Mouse (Mus musculus) kidney, embryonic 14.5 days (tissue): ENCODE data around the gene Tpsg1. TPM values are rescaled to one million over a fixed set of nuclear protein-coding genes. Genes with fewer than 3 reads are reported as not detected.

Source experiments
- ATAC-seq: fragments of 200-750 bp; cut with Nextera tagmentation; 2 replicates; pipeline ENCODE4 v1.8.0; 2017; ENCODE audit warnings: moderate number of reproducible peaks, mild to moderate bottlenecking, moderate TSS enrichment, moderate library complexity; ENCODE audit not compliant: low FRiP score, low TSS enrichment
- H3K27ac ChIP-seq: fragments of 300-500 bp; sonication (generic); 2 replicates; pipeline ENCODE4 v1.5.1; 2014; ENCODE audit warnings: low read depth, mild to moderate bottlenecking, low read length, moderate library complexity, mixed read lengths
- H3K27me3 ChIP-seq: fragments of 300-500 bp; sonication (generic); 2 replicates; pipeline ENCODE4 v1.6.1; 2014; ENCODE audit warnings: mild to moderate bottlenecking, low read length; ENCODE audit not compliant: control insufficient read depth, insufficient read depth
- H3K36me3 ChIP-seq: fragments of 300-500 bp; sonication (generic); 2 replicates; pipeline ENCODE4 v1.6.1; 2014; ENCODE audit warnings: low read length, mixed read lengths; ENCODE audit not compliant: control insufficient read depth, insufficient read depth
- H3K4me1 ChIP-seq: fragments of 300-500 bp; sonication (generic); 2 replicates; pipeline ENCODE4 v1.6.1; 2014; ENCODE audit warnings: low read length, mixed read lengths; ENCODE audit not compliant: control insufficient read depth, insufficient read depth
- H3K4me2 ChIP-seq: fragments of 300-500 bp; sonication (generic); replicated peaks from 2 replicates; pipeline ENCODE4 v1.6.1; 2014; ENCODE audit warnings: low read depth, mild to moderate bottlenecking, low read length
- H3K4me3 ChIP-seq: fragments of 300-500 bp; sonication (generic); 2 replicates; pipeline ENCODE4 v1.5.1; 2014; ENCODE audit warnings: mild to moderate bottlenecking, low read length
- H3K9ac ChIP-seq: fragments of 300-500 bp; sonication (generic); 2 replicates; pipeline ENCODE4 v1.6.1; 2014; ENCODE audit warnings: low read depth, mild to moderate bottlenecking, low read length, moderate library complexity
- H3K9me3 ChIP-seq: fragments of 300-500 bp; sonication (generic); 2 replicates; pipeline ENCODE4 v1.6.1; 2016; ENCODE audit warnings: low read length; ENCODE audit not compliant: control insufficient read depth
- WGBS: fragments of 180-500 bp; shearing (Covaris S2); extraction: QIAGEN DNeasy Blood & Tissue Kit; methylation state at CpG from one replicate; pipeline ENCODE4 v1.1.7; 2014; 5-methylcytosine and 5-hydroxymethylcytosine counted together
- polyA plus RNA-seq: library from polyadenylated mRNA; unstranded; fragments of >200 nt; fragmentation: Nextera tagmentation; extraction: Ambion mirVana; gene quantifications from 2 replicates; pipeline ENCODE4 v1.2.1, GENCODE M21; 2014

The Tpsg1 gene
- polyA plus RNA-seq, 1 experiment from 2014 or later, result not detected

DNA sequence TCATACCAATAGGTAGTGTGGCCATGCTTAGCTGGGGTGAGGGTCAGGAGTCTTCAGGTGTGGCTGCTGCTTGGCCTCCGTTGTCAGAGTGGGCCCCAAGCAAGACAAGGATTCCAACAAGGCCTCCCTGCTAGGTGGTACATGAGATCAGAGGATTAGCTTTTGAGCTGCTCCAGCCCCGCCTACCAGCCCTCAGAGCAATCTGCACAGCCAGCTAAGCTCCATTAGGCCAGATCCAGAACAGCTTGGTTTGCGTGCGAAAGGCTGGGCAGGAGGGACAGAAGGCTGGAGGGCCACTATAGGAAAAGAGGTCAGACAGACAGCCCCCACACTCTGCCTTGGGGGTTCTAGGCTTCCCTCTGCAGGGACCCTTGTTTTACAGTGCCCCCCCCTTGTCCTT lies 32.4 kb downstream of the Tpsg1 start:
- H3K4me2 ChIP-seq, result no peak overlapping the region
- peaks cover 25% of the 10 kb centered on the region for H3K4me1 ChIP-seq
- H3K9me3 ChIP-seq, result no peaks in the 10 kb centered on the region
- no peak overlapping the region for H3K27ac ChIP-seq
- no peak for ATAC-seq
- 44% methylated on average over 4 of the region's 4 CpGs for WGBS
- H3K9ac ChIP-seq, result no peak overlapping the region
- H3K36me3 ChIP-seq, result no peaks in the 10 kb centered on the region
- no peak overlapping the region for H3K4me3 ChIP-seq
- H3K27me3 ChIP-seq, result no peaks in the 10 kb centered on the region; the same call in 1 of the 2 replicates

DNA sequence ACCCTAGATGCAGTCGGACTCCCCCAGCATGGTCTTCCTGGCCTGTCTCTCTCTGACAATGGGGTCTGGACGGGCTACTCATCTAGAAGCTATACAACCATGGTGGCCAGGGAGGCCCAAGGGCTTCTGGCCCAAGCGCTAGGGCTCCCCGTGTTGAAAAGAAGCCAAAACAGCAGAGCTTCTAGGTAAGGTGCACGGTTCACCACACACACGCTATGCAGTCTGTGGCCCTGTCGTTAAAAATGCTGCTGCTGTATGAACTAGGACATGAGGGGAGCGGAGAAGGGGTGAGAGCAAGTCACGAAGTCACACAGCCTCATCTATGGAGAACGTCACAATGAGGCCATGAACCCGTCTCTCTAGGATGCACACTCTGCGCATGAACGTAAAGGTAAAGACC lies 33.2 kb downstream of the Tpsg1 start:
- no peak overlapping the region for H3K4me2 ChIP-seq
- no peak overlapping the region for H3K9ac ChIP-seq
- no peak for ATAC-seq
- H3K4me1 ChIP-seq, result peaks cover 31% of the 10 kb centered on the region
- no peak overlapping the region for H3K4me3 ChIP-seq
- 77% methylated on average over 13 of the region's 13 CpGs for WGBS
- H3K9me3 ChIP-seq, result no peaks in the 10 kb centered on the region
- no peaks in the 10 kb centered on the region; the same call in 1 of the 2 replicates for H3K27me3 ChIP-seq
- no peak overlapping the region for H3K27ac ChIP-seq
- no peaks in the 10 kb centered on the region for H3K36me3 ChIP-seq

DNA sequence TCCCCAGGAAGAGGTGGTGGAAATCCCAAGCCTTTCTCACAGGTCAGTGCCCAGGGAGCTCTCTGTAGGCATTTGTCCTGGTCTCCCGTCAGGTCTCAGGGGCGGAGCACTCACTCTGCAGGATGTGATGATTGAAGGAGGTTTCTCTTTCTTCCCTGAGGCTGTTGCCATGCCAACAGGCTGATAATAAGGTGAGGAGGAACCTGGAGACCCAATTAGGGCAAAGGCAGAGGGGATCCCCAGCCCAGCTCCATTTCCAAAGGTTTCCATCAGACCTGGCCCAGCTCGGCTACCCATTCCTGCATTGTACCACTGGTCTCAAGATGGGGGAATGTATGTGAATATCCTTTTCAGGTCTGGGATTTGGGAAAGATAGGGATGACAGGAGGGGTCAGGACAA lies 35.1 kb downstream of the Tpsg1 start:
- Histone ChIP-seq H3K27me3 (no peaks in the 10 kb centered on the region), H3K27ac (no peak overlapping the region), H3K4me1 (peaks cover 35% of the 10 kb centered on the region), H3K9ac (no peak overlapping the region), H3K4me3 (no peak overlapping the region), H3K9me3 (no peaks in the 10 kb centered on the region), H3K36me3 (no peaks in the 10 kb centered on the region), H3K4me2 (no peak overlapping the region)
- WGBS, result 36% methylated on average over 3 of the region's 3 CpGs
- ATAC-seq, result no peak

DNA sequence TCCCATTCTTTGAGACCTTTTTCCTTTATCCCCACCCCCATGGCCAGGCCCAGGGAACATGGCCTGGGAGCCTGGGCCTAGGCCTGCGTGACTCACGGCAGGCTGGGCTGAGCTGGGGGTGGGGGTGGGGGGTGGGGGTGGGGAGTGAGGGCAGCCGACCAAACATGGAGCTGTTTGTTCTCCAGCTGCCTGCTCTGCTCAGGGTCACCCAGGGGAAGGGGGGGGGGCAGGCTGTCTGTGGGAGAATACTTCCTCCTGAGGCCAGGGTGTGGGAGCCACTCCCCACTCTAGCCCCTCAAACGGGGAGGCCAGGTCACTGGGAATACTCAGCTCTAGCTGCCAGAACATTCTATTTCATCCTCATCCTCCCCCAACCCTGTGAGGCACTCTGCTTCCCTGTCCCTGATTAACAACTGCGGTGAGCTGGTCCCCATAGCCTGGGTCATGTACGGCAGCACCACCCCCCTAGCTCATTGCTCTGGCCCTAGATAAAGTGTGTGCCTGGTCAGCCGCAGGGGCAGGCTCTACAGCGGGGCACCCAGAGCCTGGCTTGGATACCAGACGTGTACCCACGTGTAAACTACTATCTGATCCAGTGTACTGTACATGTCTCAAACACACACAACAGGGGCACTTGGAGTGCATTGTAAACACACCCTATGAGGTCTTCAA lies 36.3 kb downstream of the Tpsg1 start:
- WGBS, result 4% methylated on average over 10 of the region's 10 CpGs
- Histone ChIP-seq H3K4me2 (0 out of 2 replicates have a peak overlapping the region, but pooled peaks have one; percentile 4), H3K27ac (peak overlapping the region; percentile 38; the same call in 1 of the 2 replicates), H3K9ac (no peak overlapping the region), H3K4me3 (no peak overlapping the region), H3K9me3 (no peaks in the 10 kb centered on the region), H3K27me3 (no peaks in the 10 kb centered on the region), H3K36me3 (no peaks in the 10 kb centered on the region), H3K4me1 (peaks cover 37% of the 10 kb centered on the region)
- ATAC-seq, result peak; percentile 59; the same call in 1 of the 2 replicates

DNA sequence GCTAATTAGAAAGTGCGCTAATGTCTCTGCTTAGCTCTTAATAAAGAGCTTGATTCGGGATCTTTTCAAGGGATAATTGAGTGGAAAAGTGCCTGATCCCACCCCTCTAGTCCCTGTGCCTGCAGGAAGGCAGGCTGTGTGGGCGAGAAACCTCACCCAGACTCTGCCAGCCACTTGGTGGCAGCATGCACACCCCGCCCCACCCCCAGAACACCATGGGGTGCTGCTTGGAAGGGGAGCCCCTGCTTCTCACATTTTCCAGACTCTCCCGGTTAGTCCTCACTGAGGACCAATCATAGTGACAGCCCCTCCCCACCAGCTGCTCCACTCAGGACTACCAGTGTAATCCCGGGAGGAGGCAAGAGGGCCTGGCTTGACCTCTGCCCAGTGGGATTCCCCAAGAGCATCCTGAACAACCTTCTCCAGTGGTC lies 37.0 kb downstream of the Tpsg1 start:
- Histone ChIP-seq H3K4me1 (peaks cover 37% of the 10 kb centered on the region), H3K9me3 (no peaks in the 10 kb centered on the region), H3K9ac (no peak overlapping the region), H3K27ac (peak overlapping the region; percentile 38; the same call in 1 of the 2 replicates), H3K36me3 (no peaks in the 10 kb centered on the region), H3K27me3 (no peaks in the 10 kb centered on the region), H3K4me2 (no peak overlapping the region), H3K4me3 (no peak overlapping the region)
- WGBS, result 25% methylated on average over 6 of the region's 6 CpGs
- ATAC-seq, result no peak

DNA sequence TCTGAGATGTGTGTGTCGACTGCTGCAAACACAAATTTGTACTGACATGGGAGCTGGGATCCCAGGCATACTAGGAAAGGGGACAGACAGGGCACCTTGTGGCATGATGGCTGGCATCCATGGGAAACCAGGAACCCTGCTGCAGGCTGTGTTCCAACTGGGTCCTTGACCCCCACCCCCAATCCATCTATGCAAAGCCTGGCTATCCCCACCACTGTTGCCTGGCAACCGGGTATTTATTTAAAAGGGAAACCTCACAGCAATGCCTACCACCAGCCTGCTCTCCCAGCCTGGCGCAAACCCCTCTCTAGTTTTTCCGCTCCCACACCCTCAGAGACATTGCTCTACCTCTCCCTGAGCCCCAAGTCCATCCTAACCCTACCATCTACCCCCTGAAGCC lies 38.3 kb downstream of the Tpsg1 start:
- H3K27me3 ChIP-seq, result no peaks in the 10 kb centered on the region
- no peaks in the 10 kb centered on the region for H3K36me3 ChIP-seq
- no peak overlapping the region for H3K4me2 ChIP-seq
- WGBS, result 87% methylated on average over 4 of the region's 4 CpGs
- no peak for ATAC-seq
- no peak overlapping the region for H3K4me3 ChIP-seq
- H3K4me1 ChIP-seq, result peaks cover 36% of the 10 kb centered on the region
- no peak overlapping the region for H3K9ac ChIP-seq
- H3K27ac ChIP-seq, result no peak overlapping the region
- H3K9me3 ChIP-seq, result no peaks in the 10 kb centered on the region

DNA sequence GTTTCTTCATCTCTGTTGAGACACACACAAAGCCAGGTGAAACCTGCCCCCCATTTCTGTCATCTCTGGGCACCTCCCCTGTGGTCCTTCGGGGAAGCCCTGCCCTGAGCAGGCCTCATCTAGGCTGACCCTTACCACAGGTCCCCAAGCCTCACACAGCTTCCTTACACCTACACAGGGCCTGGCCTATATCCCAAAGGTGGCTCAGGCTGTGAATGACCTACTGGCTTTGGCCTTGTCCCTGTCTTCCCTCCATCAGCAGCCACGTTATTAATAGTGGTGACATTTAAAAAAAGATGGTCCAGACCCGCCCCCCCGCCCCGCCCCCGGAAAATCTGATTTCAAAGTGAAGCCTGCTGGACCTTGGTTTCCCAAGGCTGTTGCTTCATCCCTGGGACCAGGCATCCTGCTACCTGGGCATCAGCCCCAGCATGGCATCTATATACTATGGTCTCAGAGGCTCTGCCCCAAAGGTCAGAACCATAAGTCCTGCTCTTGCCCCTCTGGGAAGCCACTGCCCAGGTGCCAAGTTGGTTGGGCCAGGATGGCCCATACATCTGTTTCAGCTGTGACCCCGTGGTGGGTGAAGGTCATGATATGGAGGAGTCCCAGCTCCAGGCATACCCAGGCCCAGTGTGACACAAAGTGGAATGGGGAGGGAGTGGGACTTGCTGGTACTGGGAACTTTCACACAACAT lies 39.4 kb downstream of the Tpsg1 start:
- H3K9me3 ChIP-seq, result no peaks in the 10 kb centered on the region
- peaks cover 36% of the 10 kb centered on the region for H3K4me1 ChIP-seq
- ATAC-seq, result no peak
- no peaks in the 10 kb centered on the region for H3K36me3 ChIP-seq
- no peak overlapping the region for H3K4me3 ChIP-seq
- H3K27me3 ChIP-seq, result no peaks in the 10 kb centered on the region
- H3K9ac ChIP-seq, result no peak overlapping the region
- H3K4me2 ChIP-seq, result no peak overlapping the region
- no peak overlapping the region for H3K27ac ChIP-seq
- 87% methylated on average over 7 of the region's 7 CpGs for WGBS

DNA sequence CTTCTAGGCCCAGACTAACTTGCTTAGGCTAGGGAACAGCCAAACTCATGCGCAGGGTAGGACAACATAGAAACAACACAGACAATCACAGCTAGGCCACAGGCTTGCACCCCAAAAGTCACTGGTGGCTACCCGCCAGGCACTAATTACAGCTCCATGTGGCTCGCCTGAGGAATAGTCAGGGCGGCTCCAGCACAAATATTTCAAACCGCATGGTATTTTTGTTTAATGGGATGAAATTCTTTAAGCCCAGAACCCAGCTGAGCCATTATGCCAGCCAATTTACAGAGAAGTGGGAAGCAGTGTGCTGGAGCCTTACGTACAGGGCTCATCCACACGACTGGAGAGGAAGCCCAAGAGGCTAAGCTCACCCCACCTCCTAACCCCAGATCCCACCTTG lies 40.5 kb downstream of the Tpsg1 start:
- no peak overlapping the region for H3K4me3 ChIP-seq
- H3K4me1 ChIP-seq, result peaks cover 44% of the 10 kb centered on the region
- H3K36me3 ChIP-seq, result no peaks in the 10 kb centered on the region
- no peak overlapping the region; the same call in 1 of the 2 replicates for H3K9ac ChIP-seq
- no peak overlapping the region for H3K4me2 ChIP-seq
- no peak for ATAC-seq
- 70% methylated on average over 7 of the region's 7 CpGs for WGBS
- no peaks in the 10 kb centered on the region for H3K27me3 ChIP-seq
- no peak overlapping the region for H3K27ac ChIP-seq
- no peaks in the 10 kb centered on the region for H3K9me3 ChIP-seq

DNA sequence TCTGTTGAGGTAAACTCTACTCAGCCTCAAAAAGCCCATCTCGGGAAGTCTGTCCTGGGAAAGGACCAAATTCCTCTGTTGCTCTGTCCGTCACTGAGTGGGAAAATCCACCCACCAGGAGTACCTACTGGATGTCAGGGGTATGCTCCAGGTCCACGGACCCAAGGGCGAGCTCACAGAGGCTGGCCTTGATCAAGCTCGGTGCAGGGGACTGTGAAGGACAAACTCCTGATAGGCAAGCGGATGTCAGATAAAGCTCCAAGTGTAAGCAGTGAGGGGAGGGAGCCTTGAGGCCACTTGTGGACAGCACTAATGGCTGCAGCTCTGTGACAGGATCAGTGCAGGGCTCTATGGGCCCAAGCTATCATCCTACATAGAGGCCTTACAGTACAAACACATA lies 41.1 kb downstream of the Tpsg1 start:
- ATAC-seq, result no peak
- Histone ChIP-seq H3K9ac (no peak overlapping the region), H3K36me3 (no peaks in the 10 kb centered on the region), H3K27ac (no peak overlapping the region), H3K27me3 (no peaks in the 10 kb centered on the region), H3K4me3 (no peak overlapping the region), H3K4me2 (no peak overlapping the region), H3K9me3 (no peaks in the 10 kb centered on the region), H3K4me1 (peaks cover 44% of the 10 kb centered on the region)
- 78% methylated on average over 6 of the region's 6 CpGs for WGBS
